Mouse (Mus musculus): Measurements from ENCODE around the gene Cdc27.
A peak's percentile ranks its signal among the peaks of the same experiment; 100 is the strongest.
"Not testable (repeated sequence)": the region's sequence is repeated elsewhere in the genome, so short reads cannot be mapped to it uniquely, and the experiment has no call there.

Cdc27 gene

GRCm38 (mm10) chr11:104550406-104550974, at the start of gene Cdc27, which contains the start of gene Myl4:
Cdc27 (minus strand) TSS chr11:104550620.
Myl4 (plus strand) TSS chr11:104550663.
- DNase-seq: peak; percentile 100

- DNase-seq: peak; percentile 18
These were observed 49.0 kb upstream of the Cdc27 start for GRCm38 (mm10) chr11:104599265-104599945.

- no peak for DNase-seq
These were observed 45.9 kb upstream of the Cdc27 start for GRCm38 (mm10) chr11:104596365-104596764.

GRCm38 (mm10) chr11:104592066-104592835, 41.8 kb upstream of the Cdc27 start:
- DNase-seq: no peak

- DNase-seq: peak; percentile 74
These were observed 39.7 kb upstream of the Cdc27 start for GRCm38 (mm10) chr11:104590148-104590547.

GRCm38 (mm10) chr11:104589570-104589969, 39.1 kb upstream of the Cdc27 start:
- no peak for DNase-seq

- no peak for DNase-seq
These were observed 38.1 kb upstream of the Cdc27 start for GRCm38 (mm10) chr11:104588513-104588912.

- no peak for DNase-seq
These were observed 37.5 kb upstream of the Cdc27 start for GRCm38 (mm10) chr11:104587904-104588303.

GRCm38 (mm10) chr11:104585495-104585894, 35.1 kb upstream of the Cdc27 start:
- no peak for DNase-seq

- DNase-seq: no peak
These were observed 32.4 kb upstream of the Cdc27 start for GRCm38 (mm10) chr11:104582630-104583364.

- no peak for DNase-seq
These were observed 31.8 kb upstream of the Cdc27 start for GRCm38 (mm10) chr11:104582308-104582606.

GRCm38 (mm10) chr11:104581446-104582307, 31.3 kb upstream of the Cdc27 start:
- DNase-seq: no peak

GRCm38 (mm10) chr11:104580606-104581005, 30.2 kb upstream of the Cdc27 start:
- DNase-seq: no peak

GRCm38 (mm10) chr11:104580091-104580490, 29.7 kb upstream of the Cdc27 start:
- DNase-seq: no peak

- DNase-seq: no peak
These were observed 29.2 kb upstream of the Cdc27 start for GRCm38 (mm10) chr11:104579575-104579974.

GRCm38 (mm10) chr11:104579084-104579483, 28.7 kb upstream of the Cdc27 start:
- DNase-seq: no peak

GRCm38 (mm10) chr11:104578074-104578473, 27.7 kb upstream of the Cdc27 start:
- no peak for DNase-seq

GRCm38 (mm10) chr11:104576772-104577612, 26.6 kb upstream of the Cdc27 start:
- no peak for DNase-seq

- no peak for DNase-seq
These were observed 22.1 kb upstream of the Cdc27 start for GRCm38 (mm10) chr11:104572566-104572965.

- no peak for DNase-seq
These were observed 21.7 kb upstream of the Cdc27 start for GRCm38 (mm10) chr11:104572091-104572490.

- DNase-seq: not testable (repeated sequence)
These were observed 21.0 kb upstream of the Cdc27 start for GRCm38 (mm10) chr11:104571373-104571772.
